Mouse (Mus musculus): ENCODE data around the gene Upk3b. TPM values are rescaled to one million over a fixed set of nuclear protein-coding genes. Genes with fewer than 3 reads are reported as not detected.
"Not testable (repeated sequence)": the region's sequence is repeated elsewhere in the genome, so short reads cannot be mapped to it uniquely, and the experiment has no call there.

Upk3b gene
- total RNA-seq, 2 experiments from 2014 or later: 24.8 to 26.5 TPM

GRCm38 (mm10) chr5:136027612-136028311 is 10.5 kb upstream of the Upk3b start:
- DNase-seq: no peak
- intact Hi-C loops (cut with DNase I): loop anchor here (5.0 kb wide), 1 partner anchor 45 kb away; the partner anchor contains the start of gene Zp3

DNA sequence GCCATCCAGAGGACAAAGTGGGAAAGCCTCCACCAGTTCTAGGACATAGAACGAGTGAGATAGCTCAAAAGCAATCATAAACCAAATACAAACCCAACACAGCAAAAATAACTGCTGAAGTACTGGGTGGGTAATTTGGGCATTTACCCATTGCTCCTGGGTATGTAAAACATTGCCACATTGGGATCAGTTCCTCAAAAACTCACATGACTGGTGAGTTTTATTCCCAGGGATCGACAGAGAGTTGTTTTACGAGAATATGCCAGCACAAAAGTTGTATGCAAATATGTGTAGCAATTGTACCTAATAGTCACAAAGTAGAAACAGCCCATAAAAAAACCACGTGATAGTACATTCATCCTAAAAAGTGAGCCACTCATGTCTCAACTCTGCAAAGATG is 3.4 kb upstream of the Upk3b start:
- intact Hi-C loops (cut with DNase I): no loop called here
- no peak for DNase-seq

- intact Hi-C loops (cut with DNase I): no loop called here
- DNase-seq: no peak
These were observed 3.0 kb upstream of the Upk3b start for GRCm38 (mm10) chr5:136035285-136035684.

DNA sequence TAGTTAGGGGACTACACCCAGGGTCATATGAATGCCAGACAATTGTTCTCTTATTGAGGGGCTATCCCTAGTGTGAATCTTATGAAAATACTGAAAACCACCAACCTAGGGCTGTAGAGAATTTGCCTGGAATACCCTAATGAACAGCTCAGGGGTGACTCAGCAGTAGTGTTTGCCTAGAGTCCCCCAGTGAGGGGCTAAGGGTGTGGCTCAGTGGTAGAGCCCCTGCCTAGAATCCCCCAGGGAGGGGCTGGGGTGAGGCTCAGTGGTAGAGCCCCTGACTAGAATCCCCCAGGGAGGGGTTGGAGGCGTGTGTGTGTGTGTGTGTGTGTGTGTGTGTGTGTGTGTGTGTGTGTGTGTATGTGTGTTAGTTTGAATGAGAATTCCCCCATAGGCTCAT is 1.6 kb upstream of the Upk3b start:
- DNase-seq: no peak
- intact Hi-C loops (cut with DNase I): no loop called here

- intact Hi-C loops (cut with DNase I): no loop called here
- no peak for DNase-seq
These were observed 1.9 kb downstream of the Upk3b start for GRCm38 (mm10) chr5:136040210-136040609.

DNA sequence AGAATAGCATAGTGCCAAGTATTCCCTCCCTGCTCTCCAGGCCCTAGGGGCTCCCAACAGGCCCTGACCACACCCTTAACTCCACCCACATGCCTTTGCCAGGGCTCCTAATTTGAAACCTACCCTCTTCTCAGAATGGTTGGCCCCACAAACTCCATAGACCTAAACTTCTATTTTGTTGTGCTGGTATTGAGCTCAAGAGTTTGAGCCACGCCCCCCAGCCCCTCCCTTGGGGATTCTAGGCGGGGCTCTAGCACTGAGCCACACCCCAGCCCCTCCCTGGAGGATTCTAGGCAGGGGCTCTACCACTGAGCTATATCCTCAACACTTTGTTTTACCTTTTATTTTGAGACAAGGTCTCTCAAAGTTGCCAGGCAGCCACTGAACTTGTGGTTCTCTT is 3.0 kb downstream of the Upk3b start:
- intact Hi-C loops (cut with DNase I): no loop called here
- DNase-seq: no peak

GRCm38 (mm10) chr5:136041666-136042065 is 3.4 kb downstream of the Upk3b start:
- no peak for DNase-seq
- intact Hi-C loops (cut with DNase I): no loop called here

- peak in 1 of 2 experiments; percentile 26 for DNase-seq
- intact Hi-C loops (cut with DNase I): loop anchor here (2.0 to 5.0 kb wide), 3 partner anchors 44 to 143 kb away; partner anchors contain the start of gene Zp3
These were observed 6.6 kb downstream of the Upk3b start for GRCm38 (mm10) chr5:136044865-136045264.

DNA sequence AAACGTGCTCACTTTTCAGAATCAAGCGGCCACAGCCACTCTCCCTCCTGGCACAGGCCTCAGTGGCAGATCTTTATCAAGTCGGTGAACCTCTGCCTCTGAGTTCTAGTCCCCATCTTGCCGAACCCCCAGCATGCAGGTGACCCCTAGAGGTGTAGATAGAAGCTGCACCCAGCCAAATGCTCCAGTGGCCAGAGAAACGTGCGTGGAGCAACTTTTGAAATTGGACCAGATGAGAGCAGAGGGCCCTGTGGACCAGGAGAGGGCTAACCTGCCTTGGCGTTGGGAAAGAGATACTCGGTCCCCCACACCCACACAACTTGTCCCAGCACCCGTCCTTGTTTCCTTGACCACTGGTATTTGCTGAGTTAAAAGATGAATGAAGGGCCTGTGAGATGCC is 7.1 kb downstream of the Upk3b start:
- intact Hi-C loops (cut with DNase I): loop anchor here (2.0 to 5.0 kb wide), 3 partner anchors 43 to 143 kb away; partner anchors contain the start of gene Zp3
- DNase-seq: no peak

- intact Hi-C loops (cut with DNase I): loop anchor here (2.0 to 5.0 kb wide), 3 partner anchors 43 to 144 kb away; partner anchors contain the start of gene Zp3
- peak; percentile 86 to 92 for DNase-seq
These were observed 7.7 kb downstream of the Upk3b start for GRCm38 (mm10) chr5:136045987-136046386.

- not testable (repeated sequence) for DNase-seq
- intact Hi-C loops (cut with DNase I): loop anchor here (5.0 kb wide), 2 partner anchors 66 to 146 kb away; partner anchors contain the start of gene Zp3
These were observed 10.2 kb downstream of the Upk3b start for GRCm38 (mm10) chr5:136048541-136048940.

GRCm38 (mm10) chr5:136049926-136050325 is 11.6 kb downstream of the Upk3b start:
- intact Hi-C loops (cut with DNase I): loop anchor here (5.0 kb wide), 2 partner anchors 68 to 148 kb away; partner anchors contain the start of gene Zp3
- DNase-seq: no peak

- intact Hi-C loops (cut with DNase I): no loop called here
- peak; percentile 30 to 53 for DNase-seq
These were observed 13.2 kb downstream of the Upk3b start for GRCm38 (mm10) chr5:136051231-136052085.

- no peak for DNase-seq
- intact Hi-C loops (cut with DNase I): no loop called here
These were observed 14.8 kb downstream of the Upk3b start for GRCm38 (mm10) chr5:136052861-136053655.

GRCm38 (mm10) chr5:136054301-136055077 is 16.2 kb downstream of the Upk3b start, which contains the start of gene Upk3bl:
Gene Upk3bl (plus strand): TSS chr5:136054492.
- no peak for DNase-seq
- intact Hi-C loops (cut with DNase I): no loop called here

GRCm38 (mm10) chr5:136056062-136056461 is 17.8 kb downstream of the Upk3b start:
- intact Hi-C loops (cut with DNase I): no loop called here
- no peak for DNase-seq

GRCm38 (mm10) chr5:136057085-136057484 is 18.8 kb downstream of the Upk3b start:
- DNase-seq: no peak
- intact Hi-C loops (cut with DNase I): no loop called here

GRCm38 (mm10) chr5:136061567-136061966 is 23.3 kb downstream of the Upk3b start:
- intact Hi-C loops (cut with DNase I): loop anchor here (2.0 to 5.0 kb wide), 3 partner anchors 79 to 184 kb away; no protein-coding TSS in a partner anchor
- DNase-seq: peak; percentile 83 to 88

- intact Hi-C loops (cut with DNase I): loop anchor here (5.0 kb wide), 2 partner anchors 162 to 187 kb away; no protein-coding TSS in a partner anchor
- no peak for DNase-seq
These were observed 25.6 kb downstream of the Upk3b start for GRCm38 (mm10) chr5:136063920-136064319.

Data from heart, postnatal 14 days (tissue).